Mouse (Mus musculus) spleen, adult 2 months (tissue): ENCODE results near the gene Dlgap3. TPM values are rescaled to one million over a fixed set of nuclear protein-coding genes. Genes with fewer than 3 reads are reported as not detected.

Experiments used
- DNase-seq, 2 experiments: peaks; one replicate each; pipeline versions ENCODE4 v3.0.0 to v3.0.0-alpha.2; 2012 to 2021; ENCODE audit warnings: low spot score in 2 of 2, low read depth in 1 of 2
- H3K27ac ChIP-seq: fragments of 200-500 bp; 2 replicates; pipeline ENCODE4 v1.5.1; 2012; ENCODE audit warnings: low read length, inconsistent platforms; ENCODE audit not compliant: insufficient read depth
- H3K27me3 ChIP-seq: fragments of 200-500 bp; 2 replicates; pipeline ENCODE4 v1.6.1; 2012; ENCODE audit warnings: mild to moderate bottlenecking, moderate library complexity, low read length, inconsistent platforms; ENCODE audit not compliant: control insufficient read depth, insufficient read depth
- H3K36me3 ChIP-seq: fragments of 200-500 bp; 2 replicates; pipeline ENCODE4 v1.6.1; 2012; ENCODE audit warnings: mild to moderate bottlenecking, low read length, inconsistent platforms; ENCODE audit not compliant: control insufficient read depth, insufficient read depth
- H3K4me1 ChIP-seq: fragments of 200-500 bp; 2 replicates; pipeline ENCODE4 v1.6.1; 2011; ENCODE audit warnings: inconsistent platforms; ENCODE audit not compliant: control insufficient read depth, insufficient read depth, insufficient read length
- H3K4me3 ChIP-seq: fragments of 200-500 bp; 2 replicates; pipeline ENCODE4 v1.5.1; 2011; ENCODE audit warnings: mild to moderate bottlenecking, inconsistent platforms; ENCODE audit not compliant: insufficient read depth, insufficient read length; ENCODE audit errors: extremely low read depth
- CTCF ChIP-seq: fragments of 200-500 bp; IDR thresholded peaks from 2 replicates; pipeline ENCODE4 v1.5.1; 2011; ENCODE audit warnings: mild to moderate bottlenecking, inconsistent platforms; ENCODE audit not compliant: insufficient read depth, insufficient read length, insufficient replicate concordance; ENCODE audit errors: extremely low read depth
- POLR2A ChIP-seq: fragments of 200-500 bp; IDR thresholded peaks from 2 replicates; pipeline ENCODE4 v1.6.1; 2011; ENCODE audit warnings: low read depth, low read length, inconsistent platforms
- WGBS: fragments of 180-500 bp; shearing (Covaris S2); methylation state at CpG from one replicate; pipeline ENCODE4 v1.1.7; 2018; 5-methylcytosine and 5-hydroxymethylcytosine counted together
- polyA plus RNA-seq: library from polyadenylated mRNA; depleted of rRNA; stranded (reverse); fragments of >200 nt; gene quantifications from 2 replicates; pipeline ENCODE4 v1.2.3, GENCODE M21; 2012

The Dlgap3 gene
- polyA plus RNA-seq, 1 experiment = 0.85 TPM

DNA sequence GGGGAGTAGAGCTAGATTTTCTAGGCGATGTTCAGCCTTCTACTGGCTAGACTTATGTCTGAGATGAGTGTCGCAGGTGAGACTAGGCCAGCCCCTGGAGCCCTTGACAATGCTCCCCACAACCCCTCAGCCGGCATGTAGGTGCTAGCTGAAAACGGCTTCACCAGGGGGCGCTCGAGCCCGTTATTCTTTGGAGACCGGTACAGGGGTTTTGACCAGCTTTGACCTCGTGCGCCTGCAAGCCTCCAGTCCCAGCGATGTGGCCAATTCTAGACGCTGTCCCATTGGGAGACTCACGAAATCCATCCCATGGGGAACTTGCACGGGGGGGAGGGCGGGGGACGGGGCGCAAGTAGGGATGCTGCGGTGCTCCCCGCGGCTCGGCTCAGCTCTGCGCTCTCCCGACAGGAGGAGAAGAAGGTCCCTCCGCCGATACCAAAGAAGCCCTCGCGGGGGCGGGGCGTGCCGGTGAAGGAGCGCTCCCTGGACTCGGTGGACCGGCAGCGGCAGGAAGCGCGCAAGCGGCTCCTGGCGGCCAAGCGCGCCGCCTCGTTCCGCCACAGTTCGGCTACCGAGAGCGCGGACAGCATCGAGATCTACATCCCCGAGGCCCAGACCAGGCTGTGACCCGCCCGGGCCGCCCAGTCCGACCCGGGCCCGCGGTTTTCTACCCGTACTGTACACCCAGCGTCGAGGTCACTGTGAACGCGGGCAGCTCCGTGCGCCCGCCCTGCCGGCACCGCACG is 66.9 kb downstream of the Dlgap3 start:
- peak overlapping the region; percentile 58 for H3K4me3 ChIP-seq
- no peaks in the 10 kb centered on the region for H3K27me3 ChIP-seq
- H3K27ac ChIP-seq = 0 out of 2 replicates have a peak overlapping the region, but pooled peaks have one; percentile 25
- TF ChIP-seq POLR2A (no peak), CTCF (peak; percentile 77)
- WGBS = under 1% methylated on average over 67 of the region's 67 CpGs
- H3K4me1 ChIP-seq = peaks cover 5% of the 10 kb centered on the region; the same call in 1 of the 2 replicates
- H3K36me3 ChIP-seq = no peaks in the 10 kb centered on the region
- peak; percentile 72 to 88 for DNase-seq

DNA sequence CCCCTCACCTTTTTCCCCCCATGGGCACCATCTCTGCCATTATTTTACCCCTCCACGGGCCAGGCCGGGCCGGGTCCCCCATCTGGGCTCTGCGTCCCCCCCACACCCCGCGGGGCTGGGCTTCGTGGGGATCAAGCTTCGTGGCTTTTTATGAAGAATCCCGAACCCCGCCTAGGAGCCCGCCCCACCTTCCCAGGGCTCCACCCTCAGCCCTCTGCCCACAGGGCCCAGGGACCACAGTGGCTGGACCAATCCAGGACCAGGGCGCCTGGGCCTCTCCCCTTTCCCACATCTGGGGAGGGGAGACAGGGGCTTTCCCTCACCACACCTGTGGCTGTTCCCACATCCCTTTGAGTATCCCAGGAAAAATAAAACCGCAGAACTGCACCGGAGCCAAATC is 67.6 kb downstream of the Dlgap3 start:
- Histone ChIP-seq H3K4me1 (peaks cover 5% of the 10 kb centered on the region; the same call in 1 of the 2 replicates), H3K27ac (no peak overlapping the region), H3K4me3 (peak overlapping the region; percentile 58; the same call in 1 of the 2 replicates), H3K27me3 (no peaks in the 10 kb centered on the region), H3K36me3 (no peaks in the 10 kb centered on the region)
- DNase-seq = no peak
- WGBS = 12% methylated on average over 14 of the region's 14 CpGs
- TF ChIP-seq POLR2A (no peak), CTCF (no peak)

DNA sequence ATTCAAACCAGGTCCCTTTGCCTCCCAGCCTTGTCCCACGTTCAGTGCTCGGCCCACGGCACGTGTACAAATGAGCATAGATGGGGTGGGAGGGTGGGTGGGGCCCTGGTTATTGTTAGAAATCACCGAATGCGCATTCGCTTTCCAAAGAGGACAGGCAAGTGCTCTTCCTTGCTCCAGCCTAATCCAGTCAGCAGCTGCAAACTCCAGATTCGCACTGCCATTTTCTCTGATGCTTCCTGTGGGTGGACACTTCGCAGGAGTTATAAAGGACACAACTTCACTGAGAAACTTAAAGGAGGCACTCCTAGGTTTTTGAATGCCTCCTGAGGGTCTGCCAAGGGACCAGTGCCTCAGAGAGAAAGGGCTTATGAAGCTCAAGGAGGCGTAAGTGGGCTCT is 68.3 kb downstream of the Dlgap3 start:
- no peak for DNase-seq
- no peak overlapping the region for H3K27ac ChIP-seq
- 73% methylated on average over 10 of the region's 10 CpGs for WGBS
- H3K4me1 ChIP-seq = peaks cover 5% of the 10 kb centered on the region; the same call in 1 of the 2 replicates
- no peak for TF ChIP-seq CTCF
- no peak for TF ChIP-seq POLR2A
- H3K4me3 ChIP-seq = no peak overlapping the region
- no peaks in the 10 kb centered on the region for H3K27me3 ChIP-seq
- no peaks in the 10 kb centered on the region for H3K36me3 ChIP-seq

DNA sequence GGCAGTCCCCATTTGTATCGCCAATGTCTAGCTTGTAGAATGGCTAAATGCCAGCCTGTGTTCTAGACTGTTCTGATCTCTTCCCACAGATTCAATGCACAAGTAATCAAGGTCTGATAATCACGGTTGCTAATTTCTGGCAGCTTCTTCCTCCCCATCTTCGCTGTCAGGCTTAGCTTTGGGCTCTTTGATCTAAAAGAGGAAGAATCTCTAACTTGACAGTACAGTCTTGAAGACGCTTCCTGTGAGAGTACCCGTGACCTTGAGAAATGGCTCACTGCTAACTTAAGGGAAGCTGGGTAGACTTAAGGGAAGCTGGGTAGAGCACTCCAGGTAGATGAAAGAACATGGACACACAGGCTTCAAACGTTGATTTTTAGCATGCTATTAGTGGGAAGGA is 73.7 kb downstream of the Dlgap3 start:
- peak; percentile 28 to 54 for DNase-seq
- 10% methylated on average over 6 of the region's 6 CpGs for WGBS
- Histone ChIP-seq H3K4me1 (peaks cover 10% of the 10 kb centered on the region), H3K27ac (peak overlapping the region; percentile 64), H3K27me3 (no peaks in the 10 kb centered on the region), H3K4me3 (no peak overlapping the region), H3K36me3 (peaks cover under 1% of the 10 kb centered on the region; the same call in 1 of the 2 replicates)
- TF ChIP-seq POLR2A (no peak; the same call in 1 of the 2 replicates), CTCF (no peak)

DNA sequence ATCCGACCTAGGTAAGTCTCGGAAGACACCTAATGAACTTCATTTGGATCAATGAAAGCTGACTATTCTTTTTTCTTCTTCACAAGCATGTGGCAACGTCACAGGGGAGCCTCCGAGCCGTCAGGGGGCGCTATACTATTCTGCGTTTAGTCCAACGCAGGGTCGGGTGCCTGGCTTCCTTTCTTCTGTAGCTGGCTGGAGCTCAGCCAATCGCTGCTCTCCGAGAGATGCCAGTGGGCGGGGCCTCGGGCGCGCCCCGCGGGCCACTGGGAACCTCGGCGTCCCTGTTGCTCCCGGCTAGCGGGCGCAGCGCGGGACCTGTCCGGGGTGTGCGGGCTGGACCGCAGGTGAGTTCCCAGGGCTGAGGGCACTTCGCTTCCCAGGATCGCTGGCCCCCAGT is 74.5 kb downstream of the Dlgap3 start, which contains the start of gene Smim12:
Smim12 (plus strand) TSS at position 233 of the 400 bp plus-strand sequence.
- peaks cover 10% of the 10 kb centered on the region for H3K4me1 ChIP-seq
- DNase-seq = peak; percentile 94 to 98
- TF ChIP-seq CTCF = peak; percentile 95
- no peak for TF ChIP-seq POLR2A
- H3K4me3 ChIP-seq = peak within 1 kb of the TSS; percentile 91
- peak within 1 kb of the TSS; percentile 64 for H3K27ac ChIP-seq
- under 1% methylated on average over 29 of the region's 29 CpGs for WGBS
- H3K36me3 ChIP-seq = peaks cover 4% of the 10 kb centered on the region; the same call in 1 of the 2 replicates
- no peaks in the 10 kb centered on the region for H3K27me3 ChIP-seq

DNA sequence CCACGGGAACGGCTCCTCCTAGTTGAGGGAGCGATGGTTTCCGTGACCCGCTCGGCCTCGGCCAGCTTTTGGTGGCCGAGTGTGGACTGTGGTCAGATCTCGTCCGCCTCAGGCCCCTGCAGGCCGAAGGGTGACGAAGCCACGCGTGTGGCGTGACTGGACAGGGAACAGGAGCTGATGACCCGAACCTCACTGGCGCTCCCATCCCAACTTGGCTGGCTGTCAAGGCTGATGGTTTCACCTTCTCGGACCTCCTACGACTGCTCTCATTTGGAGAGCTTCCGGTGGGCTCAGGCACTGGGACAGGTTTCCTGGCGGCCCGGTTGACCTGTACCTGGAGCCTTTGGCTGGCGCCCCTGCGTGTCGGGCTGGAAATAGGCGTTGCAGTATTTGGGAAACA is 74.9 kb downstream of the Dlgap3 start:
- whole genome bisulfite sequencing = under 1% methylated on average over 26 of the region's 26 CpGs
- Histone ChIP-seq H3K4me1 (peaks cover 10% of the 10 kb centered on the region), H3K27ac (peak overlapping the region; percentile 36; the same call in 1 of the 2 replicates), H3K36me3 (peaks cover 4% of the 10 kb centered on the region; the same call in 1 of the 2 replicates), H3K4me3 (peak overlapping the region; percentile 91), H3K27me3 (no peaks in the 10 kb centered on the region)
- TF ChIP-seq POLR2A (no peak), CTCF (no peak)
- no peak for DNase-seq
